Mouse (Mus musculus): ENCODE results near the gene Ghitm.
"Not testable (repeated sequence)": the region's sequence is repeated elsewhere in the genome, so short reads cannot be mapped to it uniquely, and the experiment has no call there.

Ghitm gene

DNA sequence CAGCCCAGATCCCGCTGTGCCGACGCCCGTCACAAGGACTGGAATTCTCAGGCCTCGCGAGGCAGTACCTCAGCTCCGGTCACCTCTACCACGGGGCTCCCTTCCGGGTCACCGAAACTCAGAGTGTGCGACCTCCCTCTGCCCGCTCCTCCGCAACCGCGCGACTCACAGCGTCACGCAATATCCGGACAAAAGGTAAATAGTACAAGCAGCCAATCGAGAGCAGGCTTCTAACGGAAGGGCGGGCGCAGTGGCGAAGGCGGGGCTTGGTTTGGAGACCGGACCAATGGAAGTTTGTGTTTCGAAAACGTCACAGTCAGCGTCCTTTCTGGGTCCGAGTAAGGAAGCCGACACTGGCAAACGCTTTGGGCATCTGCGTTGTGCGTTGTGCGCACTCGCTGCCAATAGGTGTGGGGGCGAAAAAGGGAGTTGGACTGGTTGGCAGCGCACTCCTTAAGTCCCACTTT, at the start of gene Ghitm:
Gene Ghitm, minus strand, starts transcription at position 146 of the 467 bp plus-strand sequence.
- peak; percentile 98 for DNase-seq (ENCODE audit: low spot score)

DNA sequence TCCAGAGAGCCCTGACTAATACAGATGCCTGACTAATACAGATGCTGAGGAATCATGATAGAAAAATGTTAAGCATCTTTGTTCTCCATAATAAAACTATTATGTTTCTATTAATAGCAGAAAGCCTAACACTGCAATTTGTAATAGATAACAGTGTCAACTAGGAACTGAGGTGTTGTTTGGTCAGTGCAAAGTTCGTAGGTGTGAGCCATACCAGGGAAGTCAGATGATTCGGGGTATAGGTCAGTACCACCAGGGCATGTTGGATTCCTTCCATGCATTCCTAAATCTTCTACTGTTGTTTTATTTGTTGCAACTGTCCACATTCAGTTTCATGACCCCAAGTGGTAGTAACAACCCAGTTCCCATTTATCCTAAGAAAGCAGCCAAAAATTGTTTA, 49.8 kb upstream of the Ghitm start:
- no peak for DNase-seq (ENCODE audit: low spot score)

DNA sequence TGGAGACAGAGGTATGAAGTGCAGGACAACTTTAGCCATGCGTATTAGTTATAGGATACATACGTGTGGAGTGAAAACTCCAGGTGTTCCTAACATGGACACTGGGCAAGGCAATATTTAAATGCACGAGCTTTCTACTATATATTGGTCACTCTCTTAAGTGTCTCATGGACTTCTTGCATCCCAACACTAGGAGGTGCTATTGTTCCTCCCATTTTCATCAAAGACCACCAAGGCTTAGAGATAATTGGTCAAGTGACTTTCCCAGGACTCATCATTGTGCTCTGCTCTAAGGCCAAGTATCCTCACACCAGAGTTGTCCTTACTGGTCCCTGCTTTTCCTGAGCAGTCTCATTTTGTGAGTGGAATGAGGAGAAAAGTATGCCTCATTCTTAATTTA, 39.4 kb upstream of the Ghitm start:
- no peak for DNase-seq (ENCODE audit: low spot score)

DNA sequence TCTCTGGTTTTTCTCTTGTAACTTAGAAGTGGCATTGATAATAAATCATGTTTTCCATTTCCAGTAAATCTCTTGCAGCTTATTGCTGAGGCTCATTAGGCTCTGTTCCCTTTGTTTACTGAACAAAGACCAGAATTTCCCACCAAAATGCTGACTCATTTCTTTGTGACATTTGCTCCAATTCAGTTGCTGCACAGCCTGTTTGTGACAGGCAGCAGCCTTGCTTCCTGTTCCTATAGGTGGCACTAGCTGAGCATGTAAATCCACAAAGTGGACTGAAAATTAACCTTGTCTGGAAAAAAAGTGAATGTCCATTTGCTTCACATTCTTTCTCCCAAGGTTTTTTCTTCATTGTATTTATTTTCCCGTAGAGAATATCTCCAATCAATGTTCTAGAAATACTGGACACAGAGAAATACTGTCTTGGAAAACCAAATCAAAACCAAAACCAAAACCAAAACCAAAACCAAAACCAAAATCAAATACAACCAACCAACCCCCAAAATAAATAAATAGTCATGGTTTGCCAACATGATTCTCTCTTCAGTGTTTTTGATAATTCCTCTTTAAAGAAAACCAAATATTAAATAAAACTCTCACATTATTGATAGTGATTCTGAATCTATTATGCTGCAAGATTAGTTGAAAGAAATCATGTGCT, 30.3 kb upstream of the Ghitm start:
- peak; percentile 12 for DNase-seq (ENCODE audit: low spot score)

DNA sequence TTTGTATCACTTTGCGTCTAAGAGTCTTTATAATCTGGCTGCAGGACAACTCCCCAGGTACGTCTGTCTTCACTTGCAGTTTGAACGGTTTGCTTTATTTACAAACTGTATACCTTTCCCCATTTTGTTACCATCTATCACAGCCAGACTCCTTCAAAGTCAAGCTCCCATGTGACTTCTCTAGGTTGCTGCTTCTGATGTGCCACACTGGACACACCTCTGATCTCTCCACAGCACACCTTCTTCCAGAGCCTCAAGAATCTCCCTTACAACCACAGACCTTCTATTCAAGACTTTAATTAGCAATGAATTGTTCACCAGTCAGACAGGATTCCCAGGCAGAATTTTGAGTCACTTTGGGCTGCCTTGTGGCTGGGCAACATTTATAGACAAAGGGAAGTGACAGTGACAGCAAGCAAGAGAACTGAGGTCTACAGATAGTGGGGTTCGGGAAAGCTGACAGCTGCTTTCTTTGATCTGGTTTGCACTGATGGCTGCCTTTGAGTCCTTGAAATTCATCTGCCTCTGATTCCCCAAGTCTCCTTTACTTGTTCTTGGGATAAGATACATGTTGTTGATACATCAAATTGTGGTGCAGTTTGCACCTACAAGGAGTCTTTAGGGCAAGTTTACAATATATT, 29.4 kb upstream of the Ghitm start:
- no peak for DNase-seq (ENCODE audit: low spot score)

DNA sequence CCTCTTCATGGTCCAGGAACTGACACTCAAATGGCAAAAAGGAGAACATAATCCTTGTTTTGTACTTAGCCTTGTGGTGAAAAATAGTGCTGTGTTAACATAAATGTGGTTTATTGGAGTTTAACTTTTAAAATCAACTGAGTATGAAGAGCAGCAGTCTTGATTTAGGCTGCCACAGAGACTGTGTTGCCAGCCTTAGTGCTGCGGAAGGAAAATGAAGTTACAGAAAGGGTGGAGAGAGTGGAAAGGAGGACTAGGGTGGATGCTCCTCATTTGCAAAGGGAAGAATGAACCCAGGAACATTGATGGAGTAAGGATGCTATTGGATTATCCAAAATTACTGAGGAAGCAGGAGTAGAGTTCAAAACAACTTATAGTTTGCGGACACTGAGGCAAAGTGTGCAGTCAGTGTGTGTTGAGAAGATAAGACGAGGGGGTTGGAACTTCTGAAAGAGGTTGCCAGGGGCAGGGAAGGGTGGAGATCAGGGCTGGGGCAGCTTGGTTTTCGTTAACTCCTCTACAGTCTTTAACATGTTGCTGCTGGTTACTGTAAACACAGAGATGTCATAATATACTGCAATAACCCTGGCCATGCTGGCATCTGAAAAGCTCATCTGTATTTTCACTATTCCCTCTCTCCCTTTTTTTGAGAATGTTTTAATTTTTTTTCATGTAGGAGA, 28.3 kb upstream of the Ghitm start:
- DNase-seq (ENCODE audit: low spot score), result no peak

GRCm38 (mm10) chr14:37154391-37154790, 19.3 kb upstream of the Ghitm start:
- DNase-seq (ENCODE audit: low spot score), result no peak

DNA sequence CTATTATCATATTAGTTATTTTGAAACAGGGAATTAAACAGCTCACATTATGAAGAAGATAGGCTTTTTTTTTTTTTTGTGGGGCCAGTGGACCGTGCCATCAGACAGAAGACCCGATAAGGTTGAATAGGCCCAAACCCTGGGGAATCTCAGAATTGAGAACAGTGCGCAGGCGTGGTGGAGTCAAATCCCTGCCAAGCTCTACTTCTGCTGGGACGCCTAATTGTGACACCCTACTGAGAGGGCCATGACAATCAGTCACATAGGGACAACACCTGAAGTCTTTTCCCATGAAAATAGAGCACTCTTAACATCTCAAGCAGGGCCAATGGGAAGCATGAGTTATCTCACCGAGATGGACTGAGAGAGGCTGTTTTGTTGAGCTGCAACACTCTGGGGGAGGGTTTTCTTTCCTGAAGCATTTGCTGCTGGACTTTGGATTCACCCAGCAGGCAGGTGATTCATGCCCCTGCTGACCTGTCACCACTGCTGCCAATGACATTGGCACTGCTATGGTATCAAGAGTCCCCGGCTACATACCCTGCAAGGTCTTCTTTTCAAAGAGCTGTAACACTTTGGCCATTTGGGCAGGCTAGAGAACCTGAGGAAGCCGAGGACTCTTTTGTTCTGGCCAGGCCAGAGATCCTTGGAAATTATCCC, 4.1 kb upstream of the Ghitm start:
- no peak for DNase-seq (ENCODE audit: low spot score)

- not testable (repeated sequence) for DNase-seq (ENCODE audit: low spot score)
Measured at GRCm38 (mm10) chr14:37137596-37137995, 2.5 kb upstream of the Ghitm start.

GRCm38 (mm10) chr14:37136110-37136509, 1.0 kb upstream of the Ghitm start:
- DNase-seq (ENCODE audit: low spot score), result no peak

GRCm38 (mm10) chr14:37135671-37136070, 599 bp upstream of the Ghitm start:
- DNase-seq (ENCODE audit: low spot score), result no peak

DNA sequence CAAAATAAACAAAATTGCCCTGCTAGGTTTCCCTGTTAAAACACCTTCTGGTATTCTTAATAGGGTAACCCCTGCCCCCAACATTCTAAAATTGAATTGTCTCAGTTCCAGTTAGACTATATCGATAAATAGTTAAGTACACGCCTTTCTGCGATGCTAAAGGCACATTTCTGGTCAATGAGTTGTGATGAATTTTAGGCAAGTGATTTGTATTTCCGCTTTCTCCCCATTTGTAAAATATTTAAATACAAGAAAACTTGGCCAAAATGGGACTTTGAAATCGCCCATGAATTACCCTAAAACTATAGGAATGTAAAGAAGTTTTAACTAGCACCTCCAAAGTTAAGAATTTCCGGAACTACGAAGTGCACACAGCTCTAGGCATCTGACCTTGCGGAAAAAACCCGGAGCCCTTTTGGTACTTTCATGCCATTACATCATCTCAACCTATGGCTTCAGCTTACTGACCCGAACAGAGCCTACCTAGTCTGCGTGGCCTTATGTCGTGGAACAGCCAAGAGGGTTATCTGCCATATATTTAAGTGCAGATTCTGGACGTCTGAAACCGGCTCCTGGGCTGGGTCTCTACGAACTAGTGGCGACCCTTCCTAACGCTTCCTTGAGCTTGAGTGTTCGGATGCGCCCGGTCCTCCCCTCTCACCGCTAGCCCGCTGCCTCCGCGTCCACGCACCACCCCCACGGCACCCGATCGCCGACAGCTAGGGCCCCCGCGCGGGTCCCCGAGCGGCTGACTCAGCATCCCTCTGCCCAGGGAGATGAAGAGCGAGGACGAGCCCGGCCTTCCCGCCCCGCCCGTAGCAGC, 557 bp downstream of the Ghitm start:
- no peak for DNase-seq (ENCODE audit: low spot score)

DNA sequence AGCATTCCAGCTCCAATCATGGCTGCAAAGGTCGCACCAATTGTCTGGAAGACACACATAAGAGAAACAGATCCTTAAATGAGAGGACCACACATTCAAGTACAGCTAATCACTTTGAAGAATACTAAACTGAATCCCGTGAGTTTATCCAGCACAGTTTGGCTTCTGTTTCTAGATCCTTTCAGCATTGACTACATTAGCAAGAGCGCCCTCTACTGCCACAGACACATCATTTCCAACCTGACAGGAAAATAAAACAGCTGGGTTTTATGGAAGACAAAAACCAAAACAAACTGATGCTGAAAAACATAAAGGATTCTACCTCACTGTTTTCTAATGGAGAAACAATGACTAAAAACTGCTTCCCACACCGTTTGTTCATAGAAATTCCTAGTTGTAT, 7.4 kb downstream of the Ghitm start:
- peak; percentile 52 for DNase-seq (ENCODE audit: low spot score)

DNA sequence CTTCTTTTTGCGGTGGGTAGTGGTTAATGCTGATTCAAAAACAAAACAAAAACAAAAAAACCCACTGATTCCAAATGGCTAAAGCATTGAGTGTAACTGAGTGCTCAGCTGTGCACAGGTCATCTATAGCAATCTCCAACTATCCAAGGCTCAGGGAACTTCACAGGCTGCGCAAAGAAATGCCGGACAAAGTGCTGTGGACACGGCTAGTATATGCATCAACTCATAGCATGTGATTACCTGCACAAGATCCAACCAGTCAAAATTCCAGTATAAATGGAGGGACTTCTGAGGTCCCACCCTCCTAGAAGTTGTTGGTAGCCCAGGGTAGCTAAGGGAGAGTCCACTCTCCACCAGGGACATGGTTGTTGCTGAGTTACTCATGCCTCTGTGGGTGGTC, 15.8 kb downstream of the Ghitm start:
- DNase-seq (ENCODE audit: low spot score), result no peak

DNA sequence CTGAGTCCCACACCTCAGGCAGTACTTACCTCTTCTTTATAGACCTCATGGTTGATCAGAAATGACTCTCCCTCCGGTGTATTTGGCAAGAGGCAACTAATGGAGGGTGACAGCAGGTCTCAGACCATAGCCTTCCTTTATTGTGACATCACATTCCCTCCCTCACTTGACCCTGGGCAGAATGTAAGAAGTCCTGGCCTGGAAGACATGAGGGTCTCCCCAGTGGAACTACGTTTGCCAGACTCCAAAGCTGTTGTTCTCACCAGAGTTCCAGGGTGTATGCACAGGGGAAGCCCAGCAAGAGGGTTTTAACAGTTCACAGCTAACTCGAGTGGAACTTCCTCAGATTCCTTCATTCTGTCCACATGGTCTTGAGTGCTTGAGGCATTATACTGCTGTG, 21.1 kb downstream of the Ghitm start, which contains the start of gene 2610528A11Rik:
Gene 2610528A11Rik, minus strand, starts transcription at position 101 of the 400 bp plus-strand sequence.
- no peak for DNase-seq (ENCODE audit: low spot score)

GRCm38 (mm10) chr14:37112931-37113330, 22.1 kb downstream of the Ghitm start:
- no peak for DNase-seq (ENCODE audit: low spot score)

DNA sequence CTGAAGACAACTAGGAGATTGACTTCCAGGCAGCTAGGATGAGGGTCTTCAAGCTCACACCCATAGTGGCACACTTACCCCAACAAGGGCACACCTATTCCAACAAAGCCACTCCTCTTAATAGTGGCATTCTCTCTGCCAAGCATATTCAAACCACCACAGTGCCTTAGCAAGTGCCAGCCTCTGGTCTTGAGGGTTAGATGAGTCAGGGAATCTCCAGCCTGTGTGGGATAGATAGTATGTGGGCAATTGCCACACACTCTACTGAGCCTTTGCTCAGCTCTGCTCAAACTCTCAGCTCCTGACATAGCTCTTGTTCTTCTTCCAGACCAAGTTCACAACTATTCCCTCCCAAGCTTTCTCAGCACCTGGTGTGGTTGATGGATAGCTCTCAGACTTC, 23.7 kb downstream of the Ghitm start:
- no peak for DNase-seq (ENCODE audit: low spot score)

GRCm38 (mm10) chr14:37110456-37110855, 24.6 kb downstream of the Ghitm start:
- no peak for DNase-seq (ENCODE audit: low spot score)

GRCm38 (mm10) chr14:37109975-37110374, 25.1 kb downstream of the Ghitm start:
- DNase-seq (ENCODE audit: low spot score), result no peak

GRCm38 (mm10) chr14:37109460-37109859, 25.6 kb downstream of the Ghitm start:
- DNase-seq (ENCODE audit: low spot score), result no peak

DNA sequence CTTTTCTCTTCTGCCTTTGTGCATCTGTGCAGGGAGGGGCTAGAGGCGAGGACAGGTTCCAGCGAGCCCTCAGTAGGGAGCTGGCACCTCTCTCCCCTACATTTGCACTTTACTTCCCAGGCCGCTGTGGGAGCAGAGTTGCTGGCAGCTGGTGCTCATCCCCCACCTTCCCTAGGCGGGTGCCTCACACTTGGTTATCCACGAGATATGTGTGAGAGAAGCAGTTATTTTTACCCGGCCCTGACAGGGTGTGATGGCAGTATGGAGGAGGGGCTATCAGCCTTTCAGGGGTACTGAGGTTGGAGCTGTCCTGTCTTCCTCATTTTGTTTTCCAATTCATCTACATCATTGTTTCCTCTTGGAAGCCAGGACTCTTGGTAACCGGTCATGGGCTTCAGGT, 29.2 kb downstream of the Ghitm start:
- DNase-seq (ENCODE audit: low spot score), result no peak

DNA sequence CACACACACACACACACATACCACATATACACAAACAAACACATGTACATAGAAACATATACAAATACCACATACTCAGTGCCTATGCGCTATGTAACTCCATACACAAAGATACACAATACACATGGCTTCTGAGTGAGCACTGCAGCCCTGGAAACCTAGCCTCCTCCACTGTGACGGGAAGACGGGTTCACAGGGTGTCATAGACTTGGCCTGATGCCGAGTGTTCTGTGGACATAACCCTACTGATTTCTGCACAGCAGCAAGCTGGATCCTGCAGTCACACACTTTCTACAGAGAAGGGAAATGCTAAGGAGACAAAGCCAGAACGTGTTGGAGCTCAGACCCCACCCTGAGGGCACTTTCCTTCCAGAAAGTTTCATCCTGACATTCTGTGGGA, 30.3 kb downstream of the Ghitm start:
- DNase-seq (ENCODE audit: low spot score), result no peak
